Mouse (Mus musculus): ENCODE measurements at regions not wholly inside any gene's neighbourhood (a gene's known extent, or its start where the extent isn't known, plus 50 kb on each side); places are given as distances from the start of the nearest gene placed in this dataset.
"Not testable (repeated sequence)": the region's sequence is repeated elsewhere in the genome, so short reads cannot be mapped to it uniquely, and the experiment has no call there.

DNA sequence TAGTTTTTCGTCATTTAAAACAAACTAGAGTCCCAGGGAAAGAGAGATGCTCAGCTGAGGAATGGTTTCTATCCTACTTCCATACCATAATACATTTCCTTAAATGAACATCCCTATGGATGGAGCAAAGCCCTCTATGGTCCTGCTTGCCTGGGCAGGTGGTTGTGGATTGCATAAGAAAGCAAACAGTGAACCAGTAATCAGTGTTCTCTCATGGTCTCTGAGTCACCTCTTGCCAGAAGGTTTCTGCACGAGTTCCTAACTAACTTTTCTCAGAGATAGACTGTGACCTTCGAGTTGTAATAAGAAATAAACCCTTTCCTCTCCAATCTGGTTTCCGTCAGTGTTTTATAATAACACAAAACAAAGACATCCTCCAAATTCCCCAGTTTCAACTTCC is 62.9 kb upstream of the Bet1 start:
- DNase-seq = no peak

DNA sequence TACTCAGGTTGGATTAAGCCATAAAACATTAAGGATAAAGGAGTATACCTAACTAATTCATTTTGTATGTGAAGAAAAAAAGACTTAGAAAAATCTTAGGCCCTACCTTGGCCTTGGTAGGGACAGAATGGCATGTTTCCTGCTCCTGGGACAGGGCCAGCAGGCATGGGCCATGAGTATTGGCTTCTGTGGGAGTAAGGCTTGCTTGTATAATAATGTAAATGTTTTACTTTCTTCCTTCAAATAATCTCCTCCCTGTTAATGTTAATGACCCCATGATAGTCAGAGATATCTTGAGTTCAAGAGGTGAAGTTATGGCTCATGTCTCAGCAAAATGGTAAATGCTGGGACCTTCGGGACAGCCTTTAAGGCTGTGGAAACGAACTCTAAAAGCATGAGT is 71.5 kb upstream of the Bet1 start:
- DNase-seq = no peak

DNA sequence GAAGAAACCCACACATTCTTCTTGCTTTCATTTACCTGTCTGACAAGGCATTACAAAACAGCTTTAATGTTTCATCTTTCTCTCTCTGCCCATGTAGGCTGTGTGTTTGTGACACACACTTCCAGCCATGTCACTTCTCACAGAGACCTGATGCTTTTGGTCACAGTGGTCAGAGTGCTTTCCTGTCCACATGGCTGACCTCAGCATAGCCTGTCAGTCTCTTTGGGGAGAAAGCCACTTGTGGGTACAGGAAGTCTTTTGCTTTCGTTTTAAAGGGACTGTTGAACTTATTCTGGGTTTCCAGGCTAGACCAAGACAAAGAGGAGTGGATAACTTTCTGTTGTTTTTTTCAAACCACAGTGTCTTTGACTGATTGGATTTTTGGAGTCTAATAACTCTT is 77.0 kb upstream of the Bet1 start:
- no peak for DNase-seq

DNA sequence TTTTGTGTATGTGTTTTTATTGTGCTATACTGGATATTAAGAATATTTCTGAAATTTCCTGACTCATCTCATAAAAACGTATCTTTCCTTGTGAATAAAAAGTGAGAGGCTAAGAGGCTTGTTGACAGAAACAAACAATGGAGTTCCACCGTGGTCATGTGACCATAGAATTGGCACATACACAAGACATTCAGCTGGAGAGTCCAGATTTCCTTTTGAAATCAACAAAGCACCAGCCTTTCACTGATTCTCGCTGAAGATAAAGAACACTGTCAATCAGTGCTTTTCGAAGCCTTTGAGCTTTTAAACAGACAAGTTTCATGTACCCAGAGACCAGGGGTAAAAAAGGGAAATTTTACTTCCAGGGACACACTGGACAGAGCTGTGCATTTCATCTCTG is 80.3 kb upstream of the Bet1 start:
- no peak for DNase-seq

DNA sequence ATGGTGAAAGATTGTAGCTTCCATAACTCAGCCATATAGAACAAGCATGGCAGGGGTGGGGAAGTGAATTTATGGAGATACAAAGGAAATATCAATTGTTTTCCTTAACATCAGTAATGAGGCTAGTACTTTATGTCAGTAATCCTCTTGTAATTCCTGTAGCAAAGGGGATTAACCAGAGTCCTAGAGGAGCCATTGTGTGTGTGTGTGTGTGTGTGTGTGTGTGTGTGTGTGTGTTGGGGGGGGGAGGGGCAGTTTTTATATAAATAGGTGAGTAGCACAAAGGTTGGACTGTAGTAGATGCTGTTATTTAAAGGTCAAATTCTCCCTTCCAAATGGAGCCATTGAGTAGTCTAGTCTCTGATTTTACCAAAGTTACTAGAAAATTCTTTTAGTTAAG is 81.0 kb upstream of the Bet1 start:
- DNase-seq = no peak

DNA sequence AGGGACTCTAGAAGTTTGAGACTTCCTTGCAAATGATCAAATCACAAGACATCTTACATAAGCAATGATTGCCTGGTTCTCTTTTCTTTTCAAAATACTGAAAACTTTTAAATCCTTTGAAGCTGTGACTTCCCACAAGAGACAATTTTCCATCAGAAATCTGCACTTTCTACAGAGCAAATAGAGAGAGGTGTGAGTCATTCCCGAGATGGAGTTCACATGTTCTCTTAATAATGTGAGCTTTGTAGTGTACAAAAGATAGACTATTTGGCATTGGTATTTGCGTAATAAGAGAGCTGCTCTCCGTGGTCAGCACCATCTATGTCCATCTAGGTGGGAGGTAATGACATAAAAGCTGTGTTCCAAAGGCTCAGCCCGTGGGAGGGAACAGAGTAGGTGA is 84.8 kb upstream of the Bet1 start:
- DNase-seq = no peak

DNA sequence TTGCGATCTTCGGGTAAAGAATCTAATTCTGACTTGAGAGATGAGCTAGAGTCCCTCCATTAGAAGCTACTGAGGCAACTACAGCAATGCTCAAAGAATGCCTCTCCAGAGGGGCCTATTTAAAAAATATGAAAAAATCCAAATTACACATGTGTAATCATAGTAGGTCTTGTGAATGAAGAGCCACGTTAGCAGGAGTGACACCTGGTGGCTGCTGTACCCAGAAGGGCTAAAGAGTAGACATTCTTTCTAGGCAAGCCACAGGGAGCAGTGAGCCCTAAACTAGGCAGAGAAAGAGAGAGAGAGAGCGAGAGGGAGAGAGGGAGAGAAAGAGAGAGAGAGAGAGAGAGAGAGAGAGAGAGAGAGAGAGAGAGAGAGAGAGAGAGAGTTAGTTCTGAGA is 100.9 kb upstream of the Bet1 start:
- no peak for DNase-seq

DNA sequence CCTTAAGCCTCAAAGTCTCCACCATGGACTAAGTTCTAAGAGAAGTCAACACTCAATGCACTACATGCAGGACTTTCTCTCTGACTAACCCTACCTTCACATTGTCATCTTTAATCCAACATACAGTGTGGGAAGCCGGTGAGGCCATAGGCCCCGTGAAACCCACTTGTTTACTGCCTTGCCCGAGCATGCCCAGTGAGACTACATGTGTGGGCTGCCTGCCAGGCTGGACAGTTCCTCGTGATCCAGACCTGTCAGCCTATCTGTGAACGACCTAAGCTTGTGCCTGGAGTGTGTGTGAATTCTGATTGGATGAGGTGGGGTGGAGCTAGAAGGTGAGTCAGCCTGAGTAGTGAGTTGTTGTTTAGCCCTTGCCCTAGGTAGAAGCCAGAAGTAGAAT is 104.2 kb upstream of the Bet1 start:
- DNase-seq = not testable (repeated sequence)

DNA sequence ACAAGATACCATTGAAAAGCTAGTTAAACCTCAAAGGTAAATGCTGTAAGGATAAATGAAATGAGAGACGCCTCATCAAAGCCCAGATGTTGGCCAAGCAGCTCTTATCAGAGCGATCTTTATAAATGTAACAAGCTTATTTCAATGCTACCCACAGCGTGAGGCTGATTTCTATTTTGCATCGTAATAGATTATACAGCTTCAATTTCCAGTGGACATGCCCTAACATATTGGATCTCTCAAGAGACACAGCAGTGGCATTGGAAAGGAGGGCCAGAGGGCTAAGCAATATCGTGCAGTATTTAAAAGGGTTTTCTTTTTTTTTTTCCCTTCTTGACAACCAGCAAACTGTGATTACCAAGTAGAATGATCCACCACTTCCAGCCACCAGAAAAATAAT is 106.5 kb upstream of the Bet1 start:
- DNase-seq = no peak

DNA sequence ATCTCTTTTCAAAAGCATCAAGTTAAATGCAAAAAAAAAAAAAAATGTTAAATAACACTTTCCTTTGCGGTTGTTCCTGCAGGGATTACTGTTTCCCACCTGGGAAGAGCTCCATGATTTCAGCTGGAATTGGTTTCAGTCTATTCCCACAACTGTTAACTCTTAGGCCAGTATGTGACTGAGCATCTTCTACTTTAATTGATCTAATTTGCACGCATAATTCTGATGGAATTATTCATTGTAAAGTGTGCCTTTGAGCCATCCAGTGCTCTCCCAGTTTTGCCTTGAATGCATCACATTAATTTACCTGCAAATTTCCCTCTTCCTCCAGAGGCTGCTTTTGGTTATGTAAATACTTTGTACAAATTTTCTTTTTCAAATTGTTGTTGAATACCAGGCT is 114.4 kb upstream of the Bet1 start:
- no peak for DNase-seq

DNA sequence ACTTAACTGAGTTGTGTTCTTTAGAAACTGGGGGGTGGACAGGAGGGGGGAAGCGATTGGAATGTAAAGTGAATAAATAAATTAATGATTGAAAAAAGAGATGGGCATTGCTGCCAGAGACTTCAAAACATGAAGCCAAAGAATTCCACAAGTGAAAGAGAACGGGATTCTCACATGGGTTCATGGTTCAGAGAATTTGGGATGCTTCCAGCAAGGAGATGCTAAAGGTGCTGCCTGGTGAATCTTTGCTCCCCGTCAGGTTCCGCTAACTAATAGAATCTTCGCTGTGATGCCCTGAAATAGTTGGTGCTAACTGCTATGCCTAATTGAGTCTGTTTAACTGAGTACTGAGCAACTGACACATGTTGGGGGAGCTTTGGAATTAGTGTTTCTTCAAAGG is 118.9 kb upstream of the Bet1 start:
- no peak for DNase-seq

DNA sequence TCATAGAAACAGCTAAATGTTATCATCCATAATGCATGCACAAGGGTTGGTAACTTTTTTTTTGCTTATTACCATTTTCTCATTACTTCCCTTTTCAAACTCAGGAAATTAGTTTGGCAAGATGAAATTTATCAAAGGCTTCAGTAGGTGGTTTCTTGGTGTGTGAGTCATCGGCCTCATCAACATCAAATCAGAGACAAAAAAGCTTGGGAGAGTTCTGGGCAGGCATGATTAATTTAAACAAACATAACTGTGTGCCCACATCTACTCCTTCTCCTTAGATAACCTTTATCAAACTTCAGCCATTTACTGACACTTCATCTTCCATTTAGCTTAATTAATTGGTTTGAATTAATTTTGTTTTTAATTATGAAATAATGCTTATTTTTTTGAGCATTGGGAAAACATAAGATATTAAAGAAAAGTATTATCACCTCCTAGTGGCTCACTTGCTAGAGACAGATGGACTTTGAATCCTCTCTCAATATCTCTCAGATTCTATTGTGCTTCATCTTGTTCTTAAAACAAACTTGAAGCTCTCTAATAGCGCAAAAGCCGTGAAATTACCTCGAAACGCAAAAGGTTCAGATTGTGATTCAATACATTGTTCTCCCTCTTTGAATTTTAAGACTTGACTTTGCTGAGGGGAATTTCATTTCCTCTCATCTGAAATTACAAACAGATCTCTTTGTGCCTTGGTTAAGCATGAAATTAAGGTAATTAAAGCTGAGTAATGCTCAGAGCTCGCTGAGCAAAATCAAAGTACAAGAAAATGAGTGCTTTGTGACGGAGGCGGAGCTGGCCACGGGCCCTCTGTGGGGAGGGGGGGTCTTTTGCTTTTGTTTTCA is 158.7 kb upstream of the Bet1 start:
- no peak for DNase-seq

DNA sequence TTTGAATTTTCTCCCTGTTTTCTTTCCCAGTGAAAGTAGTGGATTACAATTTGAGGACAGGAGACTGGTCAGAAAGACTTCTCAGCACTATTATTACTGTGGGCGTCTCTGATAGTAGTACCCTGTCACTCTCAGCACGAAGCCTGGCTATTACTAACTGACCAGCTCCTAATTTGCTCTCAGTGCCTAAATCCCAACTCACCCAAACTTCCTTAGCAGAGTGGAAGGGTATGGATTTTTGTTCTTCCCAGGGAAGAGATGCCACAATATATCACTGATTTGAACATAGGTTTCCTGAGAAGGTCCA is 159.3 kb upstream of the Bet1 start:
- DNase-seq = no peak

DNA sequence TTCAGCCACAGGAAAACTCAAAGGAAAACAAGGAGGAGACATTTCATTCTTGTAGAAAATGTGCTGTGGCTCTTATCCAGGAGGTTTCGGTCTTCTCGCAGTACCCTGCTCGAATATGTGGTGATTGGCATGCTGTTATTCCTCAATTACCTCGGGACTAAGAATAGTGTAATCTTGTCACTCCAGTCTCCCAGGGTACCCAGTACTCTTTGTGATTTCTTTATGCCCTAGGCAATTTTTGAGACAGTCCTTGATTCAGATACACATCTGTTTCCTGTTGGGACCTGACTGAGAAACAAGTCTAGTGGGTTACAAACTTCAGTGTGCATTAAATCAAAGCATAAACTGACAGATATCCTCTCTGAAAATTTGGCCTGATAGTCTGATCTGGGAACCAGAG is 189.8 kb upstream of the Bet1 start:
- DNase-seq = no peak

DNA sequence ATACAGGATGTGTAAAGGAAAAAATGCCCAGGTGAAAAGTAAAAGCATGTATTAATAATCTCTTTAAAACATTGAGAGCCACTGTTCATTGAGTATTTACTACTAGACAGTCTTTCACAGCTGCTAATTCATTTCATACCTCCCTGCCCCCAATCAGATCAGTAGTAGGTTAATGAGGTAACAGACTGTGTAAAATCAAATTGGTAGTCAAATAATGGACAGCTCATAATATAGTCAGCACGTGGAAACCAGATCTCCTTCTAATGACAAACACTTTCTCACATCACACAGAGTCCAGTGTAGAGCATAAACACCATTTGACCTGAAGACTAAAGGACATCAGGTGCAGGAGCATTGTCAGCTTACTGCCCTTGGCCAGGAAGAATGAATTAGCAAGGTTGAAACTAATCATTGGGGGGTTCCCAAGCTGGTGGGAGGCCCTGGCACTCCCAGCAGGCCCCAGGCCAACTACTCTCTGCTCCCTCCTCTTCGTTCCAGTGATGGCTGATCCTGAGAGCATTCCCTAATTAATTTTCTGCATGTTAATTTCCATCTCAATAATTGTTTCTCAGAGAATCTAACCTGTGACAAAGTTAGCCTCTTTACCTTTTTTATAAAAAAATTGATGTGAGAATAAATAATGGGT is 190.6 kb upstream of the Bet1 start:
- no peak for DNase-seq

DNA sequence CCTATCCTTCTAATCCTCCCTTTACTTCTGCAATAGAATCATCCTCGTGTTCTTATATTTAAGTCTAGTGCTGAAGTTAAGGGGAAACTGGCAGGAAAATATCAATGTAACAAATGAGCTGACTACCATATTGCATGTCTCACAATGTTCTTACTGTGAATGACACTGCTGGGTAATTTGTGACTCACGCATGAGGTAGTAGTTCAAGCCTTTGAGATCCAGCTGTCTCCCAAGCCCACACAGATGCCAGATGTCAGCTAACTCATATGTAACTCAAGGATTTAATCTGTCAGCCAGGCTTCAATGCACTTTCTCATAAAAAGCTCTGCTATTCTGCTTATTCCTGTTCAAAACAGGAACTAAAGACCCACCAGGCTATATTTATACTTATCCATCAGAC is 204.6 kb upstream of the Bet1 start:
- no peak for DNase-seq

DNA sequence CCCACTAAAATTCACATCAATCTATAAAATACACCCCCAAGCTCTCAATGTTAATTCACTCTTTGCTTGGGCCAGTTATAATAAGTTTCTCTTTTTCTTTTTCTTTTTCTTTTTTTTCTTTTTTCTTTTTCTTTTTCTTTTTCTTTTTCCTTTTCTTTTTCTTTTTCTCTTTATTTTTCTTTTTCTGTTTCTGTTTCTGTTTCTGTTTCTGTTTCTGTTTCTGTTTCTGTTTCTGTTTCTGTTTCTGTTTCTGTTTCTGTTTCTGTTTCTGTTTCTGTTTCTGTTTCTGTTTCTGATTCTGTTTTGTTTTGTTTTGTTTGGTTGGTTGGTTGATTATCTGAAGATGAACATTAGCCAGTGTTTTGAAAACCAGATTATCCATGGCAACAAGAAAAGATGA is 201.2 kb upstream of the Col1a2 start:
- not testable (repeated sequence) for DNase-seq

DNA sequence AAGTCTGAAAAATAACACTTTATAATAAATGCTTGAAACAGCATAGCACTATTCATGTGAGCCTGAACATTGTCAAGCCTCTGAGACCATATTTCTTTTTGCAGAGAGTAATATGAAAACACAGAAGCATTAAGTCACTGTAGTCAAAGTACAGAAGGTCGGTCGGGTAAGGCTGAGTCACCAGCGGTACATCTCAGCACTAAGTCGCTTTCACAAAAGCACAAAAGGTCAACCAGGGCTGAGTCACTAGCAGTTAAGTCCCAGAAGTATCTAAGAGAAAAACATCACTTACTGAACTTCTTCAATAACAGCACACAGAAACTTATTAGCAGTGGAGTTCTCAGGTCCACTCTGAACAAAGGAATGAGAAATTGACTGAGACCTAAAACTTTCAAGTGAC is 154.7 kb upstream of the Col1a2 start:
- DNase-seq = no peak

DNA sequence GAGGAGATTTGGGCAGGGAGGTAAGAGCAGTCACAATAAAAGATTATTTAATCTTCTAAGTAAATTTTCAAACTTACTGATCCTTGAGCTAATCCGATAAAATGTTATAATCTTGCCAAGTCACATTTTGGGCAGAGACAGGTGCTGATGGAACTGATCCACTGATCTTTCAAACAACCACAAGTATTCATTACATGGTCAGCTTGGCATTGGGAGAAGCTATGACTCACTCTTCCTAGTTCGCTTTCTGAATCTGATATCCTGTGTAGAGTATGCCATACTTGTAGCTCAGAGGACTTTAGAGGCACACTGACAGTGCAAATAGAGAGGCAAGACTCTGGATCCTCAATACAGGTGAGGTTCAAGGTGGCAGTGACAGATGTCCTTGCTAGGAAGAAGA is 142.4 kb upstream of the Col1a2 start:
- DNase-seq = no peak

DNA sequence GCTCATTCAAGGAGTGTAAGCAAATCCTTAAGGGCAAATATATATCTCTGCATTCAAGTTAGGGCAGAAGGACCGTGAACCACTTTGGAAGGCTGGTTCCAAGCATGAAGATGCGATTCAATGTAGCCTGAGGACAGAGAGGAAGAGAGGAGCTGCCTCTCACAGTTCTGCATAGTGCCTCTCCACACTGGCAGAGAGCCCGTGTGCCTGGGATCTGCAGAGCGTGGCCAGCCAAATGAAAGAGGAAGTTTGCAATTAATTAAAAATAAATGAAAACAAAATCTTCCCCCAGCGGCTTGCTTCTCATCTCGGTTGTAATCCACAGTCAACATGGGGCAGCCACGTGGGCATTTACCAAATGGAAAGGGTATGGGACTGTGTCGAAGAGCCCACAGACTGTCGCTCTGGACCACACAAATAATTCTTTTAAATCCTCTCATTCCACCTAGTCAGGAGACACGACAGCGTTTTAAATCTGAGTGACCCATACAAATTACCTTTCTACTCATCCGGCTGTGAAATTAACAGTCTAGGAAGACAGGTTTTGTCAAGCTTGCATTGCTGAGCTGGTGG is 129.1 kb upstream of the Col1a2 start:
- DNase-seq = no peak

DNA sequence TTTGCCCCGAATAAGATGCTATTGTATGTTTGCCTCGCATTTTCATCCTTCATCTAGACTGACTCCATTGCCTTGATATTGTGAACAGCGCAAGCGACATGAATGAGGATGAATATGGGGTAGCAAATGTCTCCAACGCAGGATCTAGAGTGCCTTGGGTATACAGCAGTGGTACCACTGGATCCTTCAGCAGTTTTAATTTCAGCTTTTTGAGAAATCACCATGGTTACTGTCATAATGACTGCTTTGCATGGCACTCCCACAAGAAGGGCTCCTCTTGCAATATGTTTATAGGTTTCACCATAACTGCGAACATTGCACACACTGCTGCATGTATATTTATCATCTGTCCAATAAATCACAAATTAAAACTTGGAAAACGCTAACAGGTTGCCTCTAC is 107.8 kb upstream of the Col1a2 start:
- no peak for DNase-seq

DNA sequence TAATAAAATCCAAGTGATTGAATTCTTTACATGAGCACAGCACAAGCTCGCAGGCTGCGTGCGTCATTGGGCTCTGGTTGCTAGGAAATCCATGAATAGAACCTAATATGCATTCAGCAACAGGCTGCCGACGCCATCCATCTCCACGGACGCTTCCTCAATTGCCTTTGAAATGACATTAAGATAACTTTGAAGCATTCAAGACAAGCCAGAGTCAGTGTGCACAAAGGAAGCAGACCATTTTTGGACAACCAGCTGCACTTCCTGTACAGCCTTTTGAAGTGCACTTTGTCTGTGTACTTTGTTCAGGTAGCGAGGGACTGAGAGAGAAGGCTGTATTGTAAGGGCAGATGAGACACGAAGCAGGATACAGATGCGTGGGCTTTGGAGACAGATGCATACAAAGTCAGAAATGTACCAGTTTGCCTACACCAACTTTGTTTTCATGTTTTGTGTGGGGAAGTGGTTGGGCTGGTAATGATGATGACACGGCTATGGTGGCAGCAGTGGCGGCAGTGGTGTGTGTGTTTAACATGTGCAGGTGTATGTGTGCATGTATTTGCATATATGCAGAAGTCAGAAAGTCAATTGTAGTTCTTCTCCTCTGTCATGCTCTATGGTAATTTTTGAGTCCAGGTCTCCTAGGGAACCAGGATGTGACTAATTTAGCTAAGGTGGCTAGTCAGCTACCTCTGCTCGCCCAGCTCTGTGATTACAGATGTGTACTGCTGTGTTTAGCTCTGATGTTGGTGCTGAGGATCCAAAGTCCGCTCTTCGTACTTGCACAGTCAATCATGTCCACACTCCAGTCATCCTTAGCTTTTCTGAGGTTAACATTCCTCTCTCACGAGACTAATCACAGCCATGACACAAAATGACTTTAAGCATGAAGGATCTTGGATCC is 106.7 kb upstream of the Col1a2 start:
- no peak for DNase-seq

DNA sequence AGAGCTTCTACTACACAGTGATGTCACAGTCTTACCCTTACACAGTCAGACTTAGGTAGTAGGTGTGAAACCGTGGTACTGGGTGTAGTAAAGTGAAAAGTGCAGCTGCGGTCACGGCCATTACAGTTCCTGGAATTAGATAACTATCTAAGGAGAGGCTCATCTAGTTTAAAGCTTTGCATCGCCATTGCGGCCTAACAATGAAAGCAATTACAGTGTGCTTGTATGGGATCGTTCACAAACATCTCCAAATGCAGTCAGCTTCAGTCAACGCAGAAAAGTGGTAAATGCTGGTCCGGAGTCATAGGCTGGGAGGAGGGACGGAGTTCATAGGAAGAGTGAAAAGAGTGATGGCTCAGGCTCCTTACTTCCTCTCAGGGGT is 106.0 kb upstream of the Col1a2 start:
- no peak for DNase-seq

DNA sequence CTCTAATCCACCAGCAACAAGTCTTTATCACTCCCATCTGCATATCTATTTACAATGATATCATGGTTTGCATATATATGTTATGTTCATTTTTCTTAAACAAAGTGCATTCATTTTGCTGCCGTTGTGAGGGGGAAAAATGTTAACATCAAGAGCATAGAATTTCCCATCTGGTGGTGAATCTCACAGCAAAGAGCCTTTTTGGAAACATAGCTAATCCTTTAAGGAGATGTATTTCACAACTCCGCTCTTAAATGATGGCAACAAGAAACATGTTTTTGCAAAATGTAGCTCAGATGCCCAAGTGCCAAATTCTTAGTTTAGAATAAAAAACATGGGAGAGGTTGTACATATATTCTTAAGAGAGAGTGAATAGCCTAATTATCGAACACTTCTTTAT is 99.3 kb upstream of the Col1a2 start:
- DNase-seq = no peak

All from B cell, adult 2 months (primary cell).